16 mouse cellular contexts compared by ENCODE assay signal in the genomic region with DNA sequence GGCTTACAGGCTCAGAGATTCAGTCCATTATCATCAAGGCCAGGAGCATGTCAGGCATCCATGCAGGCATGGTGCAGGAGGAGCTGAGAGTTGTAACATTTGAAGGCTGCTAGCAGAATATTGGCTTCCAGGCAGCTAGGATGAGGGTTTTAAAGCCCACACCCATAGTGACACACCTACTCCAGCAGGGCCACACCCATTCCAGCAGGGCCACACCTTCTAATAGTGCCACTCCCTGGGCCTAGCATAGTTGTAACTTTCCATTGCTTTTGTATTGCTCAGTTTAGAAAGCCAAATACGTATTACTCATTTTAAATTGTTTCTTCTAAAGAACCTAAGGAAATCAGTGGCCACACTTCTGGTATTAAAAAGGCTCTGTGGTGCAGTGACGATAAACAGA.
"Had no signal": no experiment of that assay in that cellular context is flagged by ENCODE, and none has a peak within 500 bp of the region (broad histone marks: within the 10 kb centered on the region; RNA-seq: fewer than 3 reads in every experiment).

No protein-coding gene starts in this region.

- H3K27me3 ChIP-seq: limb, embryonic 15.5 days; megakaryocyte, embryonic 14.5 days; midbrain, embryonic 12.5 days; neural tube, embryonic 13.5 days; stomach, embryonic 15.5 days had no signal

- H3K4me2 ChIP-seq: limb, embryonic 15.5 days; lung, embryonic 14.5 days; midbrain, embryonic 12.5 days; neural tube, embryonic 13.5 days; stomach, embryonic 15.5 days had no signal

- ATAC-seq: inflammation-experienced regulatory T-cells, adult 6 months; intestine, postnatal 0 days; midbrain, embryonic 16.5 days had no signal

- H3K9ac ChIP-seq: limb, embryonic 15.5 days; lung, embryonic 14.5 days; midbrain, embryonic 12.5 days; neural tube, embryonic 13.5 days; stomach, embryonic 15.5 days had no signal

- H3K4me3 ChIP-seq: limb, embryonic 15.5 days; megakaryocyte, embryonic 14.5 days; midbrain, embryonic 12.5 days; neural tube, embryonic 13.5 days; stomach, embryonic 15.5 days had no signal

- DNase-seq: kidney, adult 9 months; lung, embryonic 14.5 days; lung, postnatal 10 days; lung, postnatal 4 days; retina, postnatal 1 day; right cerebral cortex, postnatal 4 days; thymus, postnatal 36 days had no signal

- H3K27ac ChIP-seq: kidney, postnatal 0 days; limb, embryonic 15.5 days; midbrain, embryonic 12.5 days; neural tube, embryonic 13.5 days; stomach, embryonic 15.5 days had no signal

- H3K9me3 ChIP-seq: limb, embryonic 15.5 days; megakaryocyte, embryonic 14.5 days; midbrain, embryonic 12.5 days; neural tube, embryonic 13.5 days; stomach, embryonic 15.5 days had no signal
